Mouse (Mus musculus): ENCODE measurements around the gene Cdc42se2. TPM values are rescaled to one million over a fixed set of nuclear protein-coding genes. Genes with fewer than 3 reads are reported as not detected.

Cdc42se2 gene
- total RNA-seq, 2 experiments from 2014 or later: 25.8 to 29.0 TPM

GRCm38 (mm10) chr11:54675792-54676489 is 111.5 kb downstream of the Cdc42se2 start:
- intact Hi-C loops (cut with DNase I): no loop called here
- no peak for DNase-seq (ENCODE audit: low spot score)

- intact Hi-C loops (cut with DNase I): no loop called here
- no peak for DNase-seq (ENCODE audit: low spot score)
Measured at GRCm38 (mm10) chr11:54673575-54674298, 113.7 kb downstream of the Cdc42se2 start.

Other genes starting within 250 kb of the Cdc42se2 start
- 10 to 100 TPM; 34.6 to 47.1 TPM for gene Lyrm7, start 73.2 kb upstream of the Cdc42se2 start, total RNA-seq (2021)
- gene Hint1, start 78.7 kb upstream of the Cdc42se2 start, total RNA-seq (2021): 100 to 1,000 TPM; 290 to 301 TPM
- 100 to 1,000 TPM; 177 to 178 TPM for gene Gpx3, start 114.8 kb upstream of the Cdc42se2 start, total RNA-seq (2021)
- gene Tnip1, start 175.2 kb upstream of the Cdc42se2 start, total RNA-seq (2021): 10 to 100 TPM; 27.1 to 29.8 TPM
- 100 to 1,000 TPM; 240 to 246 TPM for gene Anxa6, start 245.8 kb upstream of the Cdc42se2 start, total RNA-seq (2021)